Mouse (Mus musculus) adrenal gland, postnatal 4 days (tissue): Measurements from ENCODE around the gene Tmem52b. TPM values are rescaled to one million over a fixed set of nuclear protein-coding genes. Genes with fewer than 3 reads are reported as not detected.
"Not testable (repeated sequence)": the region's sequence is repeated elsewhere in the genome, so short reads cannot be mapped to it uniquely, and the experiment has no call there.

Source experiments
- DNase-seq, 2 experiments: peaks; one replicate each; pipeline ENCODE4 v3.0.0; 2021 to 2022; ENCODE audit warnings: low spot score in 2 of 2, mixed read lengths in 2 of 2
- long read RNA-seq, 2 experiments: library from polyadenylated mRNA; stranded (forward); transcript quantifications; one replicate each; pipeline ENCODE4 v2.0.0; 2021
- total RNA-seq, 2 experiments: library from RNA; stranded (reverse); gene quantifications; 2 replicates each; pipeline ENCODE4 v1.2.3; 2021

The Tmem52b gene
- 10 to 100 TPM in 1 of 2 experiments, under 1 TPM in 1; 0.96 to 31.1 TPM for total RNA-seq
- long read RNA-seq, experiment 1, result 0 reads
- long read RNA-seq, experiment 2, transcript Tmem52b-201 (5 exons, 2,877 nt), result major isoform, 31 of 43 reads
- long read RNA-seq, experiment 2, transcript Tmem52b-204 (4 exons, 1,001 nt), result minor isoform, 5 of 43 reads
- long read RNA-seq, experiment 2, partial matches to known transcripts, result 0 of 43 reads
- long read RNA-seq, experiment 2, other reads (novel, unspliced or antisense), result 6 of 43 reads

DNA sequence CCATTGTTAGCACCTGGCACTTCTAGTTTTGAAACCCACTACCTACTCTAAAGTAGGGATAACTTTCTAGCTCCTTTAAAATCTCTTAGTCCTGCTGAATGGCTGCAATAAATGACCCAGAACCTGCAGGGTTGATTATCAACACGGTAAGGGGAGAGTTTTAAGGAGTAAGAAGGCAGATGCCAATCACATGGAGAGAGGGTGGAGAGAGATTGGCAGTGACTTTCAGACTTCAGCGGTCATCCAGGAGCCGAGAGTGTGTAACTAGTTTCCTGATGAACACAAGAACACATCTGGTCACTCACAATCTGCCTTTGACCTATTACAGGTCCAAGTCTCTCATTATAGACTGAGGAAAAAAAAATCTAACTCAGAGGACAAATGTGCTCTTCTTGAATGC lies at the start of gene Tmem52b:
Gene Tmem52b (plus strand): TSS at position 189 of the 400 bp plus-strand sequence.
- no peak for DNase-seq

DNA sequence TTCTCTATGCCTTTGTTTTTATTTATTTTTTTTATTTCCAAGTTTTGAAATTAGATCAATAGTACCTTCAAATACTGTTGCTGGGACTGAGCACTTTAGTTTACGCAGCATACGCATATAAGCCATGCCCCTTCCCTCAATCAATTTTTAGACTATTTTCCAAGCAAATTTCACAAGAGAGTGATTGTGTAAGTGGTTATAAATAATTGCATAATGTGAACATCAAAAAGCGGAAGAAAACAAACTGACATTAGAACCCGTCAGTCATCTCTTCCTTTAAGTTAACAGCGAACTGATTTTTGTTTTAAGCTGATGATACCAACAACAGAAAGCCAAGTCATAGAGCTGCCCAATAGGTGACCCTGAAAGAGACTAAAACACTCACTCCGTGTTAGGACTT lies 41.0 kb upstream of the Tmem52b start:
- no peak for DNase-seq

DNA sequence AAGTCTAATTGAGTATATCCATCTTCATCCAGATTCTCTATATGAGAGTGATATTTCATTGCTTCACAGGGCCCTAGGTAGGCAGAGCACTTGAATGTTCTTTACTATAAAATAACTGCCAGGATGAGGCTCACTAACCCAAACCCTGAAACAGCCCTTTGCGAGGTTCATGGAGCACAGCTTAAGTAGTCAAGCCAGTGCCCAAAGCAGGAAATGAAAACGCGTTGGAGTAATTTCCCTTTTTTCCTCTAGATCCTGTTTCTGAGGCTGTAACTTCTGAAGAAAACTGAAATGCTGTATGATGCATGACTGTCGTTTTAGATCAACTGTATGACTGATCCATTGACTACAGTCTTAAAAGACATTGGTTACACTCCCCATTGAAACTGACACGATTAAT lies 39.7 kb upstream of the Tmem52b start:
- no peak for DNase-seq

DNA sequence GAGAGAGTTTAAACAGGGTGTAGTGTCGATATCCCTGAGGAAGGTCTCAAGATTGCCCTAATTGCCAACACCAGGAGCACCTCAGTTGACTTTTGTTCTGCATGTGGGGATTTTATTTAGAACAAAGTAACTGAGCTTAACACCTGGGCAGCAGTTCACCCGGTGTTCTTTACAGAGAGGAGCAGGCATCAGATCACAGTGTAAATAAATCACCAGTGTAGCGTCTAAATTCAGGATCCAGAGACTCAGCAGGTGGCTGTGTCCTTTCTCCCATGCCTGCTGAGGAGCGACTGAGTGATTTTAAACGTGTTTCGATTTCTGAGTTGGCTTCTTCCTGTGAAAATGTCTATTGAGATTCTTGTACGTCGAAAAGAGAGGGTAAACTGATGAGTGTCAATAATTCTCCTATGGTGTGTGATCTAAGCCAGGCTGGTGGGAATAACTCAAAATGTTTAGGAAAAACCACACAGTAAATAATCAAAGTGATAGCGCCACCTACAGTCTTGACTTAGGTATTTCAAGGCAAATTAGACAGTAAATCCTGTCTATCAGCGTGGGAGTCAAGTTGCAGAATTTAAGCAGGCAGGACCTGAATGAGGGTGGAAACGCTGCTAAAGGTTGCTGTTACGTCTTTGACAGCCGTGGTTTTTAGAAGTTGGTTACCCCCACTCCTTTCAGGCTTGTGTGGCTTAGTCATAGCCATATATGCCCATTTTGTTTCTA lies 35.8 kb upstream of the Tmem52b start:
- no peak for DNase-seq

DNA sequence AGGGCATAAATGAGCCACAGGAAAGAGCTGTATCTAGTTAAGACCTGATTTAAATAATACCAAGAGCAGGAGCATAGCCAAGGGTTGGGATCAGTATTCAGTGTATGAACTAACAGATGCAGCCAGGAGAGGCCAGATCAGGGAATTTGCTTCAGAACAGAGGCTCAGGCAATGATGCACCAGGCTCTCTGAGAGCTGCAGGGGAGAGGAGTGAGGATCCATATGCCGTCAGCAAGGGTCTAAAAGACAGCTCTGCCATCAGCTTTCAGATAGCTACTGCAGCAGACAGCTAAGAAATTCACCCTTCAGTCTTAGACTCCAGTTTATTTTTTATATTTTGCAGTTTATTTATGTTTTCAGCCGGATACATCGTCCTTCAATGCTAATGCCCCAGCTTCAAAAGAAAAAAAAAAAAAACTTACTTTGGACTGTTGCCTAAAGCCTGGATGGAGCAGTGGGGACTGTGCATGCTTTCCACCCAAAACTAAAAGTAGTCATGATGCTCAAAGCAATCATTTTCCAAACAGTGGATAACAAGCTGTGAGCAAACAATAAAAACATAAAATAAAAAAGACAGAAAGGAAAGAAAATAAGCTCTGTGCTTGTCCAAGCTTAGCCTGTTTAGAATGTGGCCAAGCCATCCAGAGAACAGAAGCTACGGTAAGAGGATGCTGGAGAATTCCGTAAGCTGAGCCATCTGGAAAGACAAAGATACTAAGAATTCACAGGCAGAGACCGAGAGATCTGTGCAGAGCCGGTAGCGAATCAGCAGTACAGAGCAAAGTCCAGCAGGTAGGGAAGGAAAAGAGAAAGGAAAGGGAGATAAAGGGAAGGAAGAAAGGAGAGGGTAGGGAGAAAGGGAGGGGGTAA lies 32.0 kb upstream of the Tmem52b start:
- DNase-seq, result no peak

DNA sequence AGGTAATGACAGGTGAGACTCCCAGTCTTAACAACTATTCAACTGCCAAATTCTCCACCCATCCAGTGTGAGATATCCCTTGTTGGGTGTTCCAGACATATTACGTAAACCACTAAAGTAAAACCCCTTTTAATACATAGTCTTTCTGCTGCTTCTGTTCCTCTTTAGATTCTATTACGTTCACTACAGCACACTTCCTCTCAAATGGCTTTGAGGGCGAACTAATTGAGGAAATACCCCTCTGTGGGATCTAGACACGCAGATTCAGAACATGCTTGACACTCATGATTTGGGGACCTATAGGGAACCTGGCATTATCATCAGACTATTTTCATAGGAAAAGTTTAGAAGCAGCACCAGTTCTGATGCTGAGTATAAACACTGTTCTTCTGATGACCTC lies 17.4 kb upstream of the Tmem52b start:
- no peak for DNase-seq

DNA sequence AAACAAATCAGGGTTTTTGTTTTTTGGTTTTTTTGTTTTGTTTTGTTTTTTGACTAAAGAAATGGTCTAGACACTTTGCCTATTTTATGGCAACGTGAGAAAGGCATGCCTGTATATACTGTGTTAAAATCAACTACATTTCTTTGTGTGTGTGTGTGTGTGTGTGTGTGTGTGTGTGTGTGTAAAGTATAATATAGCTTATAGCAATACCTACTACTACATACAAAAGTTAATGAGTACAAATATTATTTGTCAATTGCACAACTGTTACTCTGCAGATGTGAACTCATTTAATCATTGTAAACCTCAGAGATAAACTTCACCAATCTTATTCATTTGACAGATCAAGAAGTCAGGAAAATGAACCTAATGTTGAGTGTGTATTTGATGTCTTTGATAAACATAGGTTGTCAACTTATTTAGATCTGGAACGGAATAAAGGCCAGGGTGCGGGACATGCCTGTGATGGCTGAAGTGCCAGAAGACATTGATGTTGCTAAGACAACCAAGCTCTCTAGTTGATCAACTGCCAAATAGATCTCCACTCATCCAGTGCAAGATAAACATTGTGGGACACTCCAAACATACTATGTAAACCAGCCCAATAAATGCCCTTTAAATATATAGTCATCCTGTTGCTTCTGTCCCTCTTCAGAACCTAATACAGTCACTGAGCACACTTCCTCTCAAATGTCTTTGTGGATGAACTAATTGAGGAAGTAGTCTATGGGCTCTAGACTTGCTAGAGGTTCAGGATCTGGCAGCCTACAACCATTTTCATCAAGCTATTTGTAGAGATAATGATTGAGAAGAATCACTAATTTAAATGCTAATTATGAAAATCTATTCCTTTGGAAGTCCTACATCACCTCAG lies 14.8 kb upstream of the Tmem52b start:
- DNase-seq, result no peak

DNA sequence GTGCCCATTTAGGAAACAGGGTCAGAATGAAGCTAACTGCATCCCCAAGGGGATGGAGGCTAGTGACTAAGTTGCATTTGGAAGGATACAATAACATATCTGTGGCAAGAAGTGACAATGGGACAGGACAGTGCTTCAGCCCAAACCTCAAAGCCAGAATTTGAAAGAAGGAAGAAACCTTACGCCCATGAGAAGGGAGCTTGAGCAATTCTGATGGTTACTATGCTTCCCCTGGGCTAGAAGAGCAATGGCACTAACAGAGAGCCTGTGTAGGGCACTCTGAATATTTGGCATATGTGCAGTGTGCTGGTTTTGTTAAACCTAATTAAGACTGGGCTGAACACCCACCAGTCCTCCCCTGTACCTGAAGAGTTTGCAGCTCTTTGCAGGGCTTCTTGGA lies 12.8 kb upstream of the Tmem52b start:
- not testable (repeated sequence) for DNase-seq

DNA sequence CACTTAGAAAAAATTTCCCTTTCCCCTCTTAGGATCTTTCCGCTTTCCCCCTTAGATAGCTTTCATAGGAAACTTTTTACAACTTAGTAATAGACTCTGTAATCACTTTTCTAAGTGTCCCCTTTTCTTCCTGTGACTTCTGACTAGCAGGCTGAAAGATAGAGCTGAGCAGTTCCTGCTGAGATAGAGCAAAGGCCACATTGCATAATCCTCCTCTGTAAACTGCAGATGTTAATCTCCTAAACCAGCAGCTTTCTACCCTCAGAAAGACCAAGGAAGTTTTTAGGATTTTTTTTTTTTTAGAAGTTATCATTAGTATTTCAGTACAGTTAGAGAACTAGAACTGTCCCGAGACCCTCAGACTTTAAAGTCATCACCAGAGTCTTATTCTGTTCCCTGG lies 8.9 kb upstream of the Tmem52b start:
- DNase-seq, result no peak

DNA sequence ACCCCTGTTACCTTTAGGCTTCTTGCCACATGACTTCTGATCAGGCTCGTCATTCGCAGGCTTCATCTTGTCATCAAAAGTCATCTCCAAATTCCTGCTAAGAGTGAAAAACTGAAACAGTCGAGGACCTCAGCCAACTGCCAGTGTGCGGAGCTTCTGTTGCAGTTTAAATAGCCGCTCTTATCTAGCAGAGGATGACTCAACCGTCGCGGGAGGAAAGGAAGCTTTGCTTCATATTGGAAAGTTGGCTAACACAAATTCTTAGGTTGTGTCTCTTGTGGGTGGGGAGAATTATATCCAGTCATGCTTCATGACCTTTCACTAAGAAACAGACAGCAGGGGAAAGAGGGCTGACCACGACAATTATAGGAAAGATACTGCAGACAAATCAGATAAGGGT lies 5.3 kb upstream of the Tmem52b start, which contains the start of gene Olr1:
Gene Olr1 (minus strand): TSS at position 142 of the 400 bp plus-strand sequence.
- DNase-seq, result no peak

DNA sequence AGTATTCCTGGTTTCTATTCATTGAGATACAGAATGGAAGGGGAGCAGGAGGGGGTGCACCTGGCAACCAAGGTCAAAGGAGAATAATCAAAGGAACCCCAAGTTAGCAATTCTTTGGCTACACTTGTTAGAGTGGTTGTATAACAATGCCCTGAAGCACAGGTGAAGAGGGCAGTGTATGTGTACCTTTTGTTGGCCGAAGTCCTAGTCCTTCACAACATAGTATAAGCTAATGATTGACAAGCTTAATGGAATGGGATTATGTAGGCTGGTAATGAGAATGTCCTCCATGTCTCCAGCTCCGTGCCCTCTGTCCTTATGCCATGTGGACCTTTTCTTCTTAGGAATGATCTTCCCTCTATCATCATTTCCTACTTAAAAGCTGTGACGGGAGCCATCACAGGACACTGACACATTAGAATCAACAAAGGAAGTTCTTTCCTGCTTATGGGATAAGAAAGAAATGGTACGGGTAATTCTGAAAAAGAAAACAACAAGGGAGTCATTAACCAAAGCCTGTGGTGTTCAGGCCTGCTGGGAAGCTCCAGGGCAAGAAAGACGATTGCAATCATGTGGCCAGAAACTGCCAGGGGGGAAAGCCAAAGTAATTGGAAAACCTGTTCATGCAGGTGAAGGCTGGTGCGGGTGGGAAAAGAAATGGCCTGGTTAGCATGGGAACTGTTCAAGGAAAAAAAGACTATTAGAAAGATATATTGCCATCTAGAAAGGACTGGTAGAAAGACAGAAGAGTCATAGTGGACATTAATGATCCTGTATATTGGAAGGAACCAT lies 2.0 kb upstream of the Tmem52b start:
- no peak for DNase-seq

DNA sequence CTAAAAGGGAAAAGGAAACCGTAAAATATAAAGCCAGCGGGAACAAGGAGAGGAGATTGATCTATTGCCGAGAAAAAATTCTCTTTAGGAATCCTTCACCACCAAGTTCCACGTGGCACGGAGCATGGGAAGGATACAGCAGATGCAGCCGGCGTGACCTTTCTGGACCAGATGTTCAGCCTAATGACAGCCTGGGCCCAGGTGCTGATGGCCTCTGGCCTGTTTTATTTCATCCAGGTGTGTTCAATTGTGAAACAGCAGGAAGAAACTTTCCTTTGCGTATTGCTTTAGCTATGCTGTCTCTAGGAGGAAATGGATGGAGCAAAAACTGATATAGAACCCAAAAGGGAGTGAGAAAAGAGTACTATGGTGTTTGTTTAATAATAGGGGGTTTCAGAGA lies 513 bp downstream of the Tmem52b start:
- no peak for DNase-seq

DNA sequence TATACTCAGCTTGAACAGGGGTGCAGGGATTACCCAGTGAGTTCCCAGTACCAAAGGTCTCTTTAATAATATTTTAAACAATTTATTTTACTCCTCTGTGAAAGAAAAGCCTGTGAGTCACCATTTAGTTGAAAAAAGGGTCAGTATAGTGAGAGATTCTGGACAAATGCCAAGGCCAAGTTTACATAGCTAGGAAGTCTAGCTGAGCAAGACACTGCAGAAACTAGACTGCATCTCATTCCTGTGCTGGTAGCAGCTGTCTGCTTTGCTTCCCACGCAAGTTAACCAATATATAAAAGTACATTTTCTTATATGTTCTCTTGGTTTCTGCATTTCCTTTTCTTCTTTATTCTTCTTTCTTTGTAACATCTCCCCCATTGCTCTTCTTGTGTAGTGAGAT lies 1.1 kb downstream of the Tmem52b start:
- DNase-seq, result no peak

DNA sequence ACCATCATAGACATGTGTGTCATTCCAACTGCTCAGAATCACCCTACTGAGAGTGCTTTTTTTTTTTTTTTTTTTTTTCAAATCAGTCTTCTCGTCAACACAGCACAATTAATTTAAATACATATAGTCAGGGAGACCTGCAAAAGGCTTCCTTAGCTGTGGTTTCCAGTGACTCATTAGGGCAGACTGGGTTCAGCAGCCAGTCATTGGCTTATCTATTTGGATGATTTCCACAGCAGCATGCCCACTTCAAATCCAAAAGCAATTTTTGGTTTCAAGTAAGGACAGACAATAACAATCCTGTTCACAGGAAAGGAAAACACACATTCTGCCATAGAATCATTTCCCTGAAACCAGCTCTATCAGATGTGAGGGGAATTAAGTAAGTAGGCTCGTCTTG lies 2.0 kb downstream of the Tmem52b start:
- DNase-seq, result no peak

DNA sequence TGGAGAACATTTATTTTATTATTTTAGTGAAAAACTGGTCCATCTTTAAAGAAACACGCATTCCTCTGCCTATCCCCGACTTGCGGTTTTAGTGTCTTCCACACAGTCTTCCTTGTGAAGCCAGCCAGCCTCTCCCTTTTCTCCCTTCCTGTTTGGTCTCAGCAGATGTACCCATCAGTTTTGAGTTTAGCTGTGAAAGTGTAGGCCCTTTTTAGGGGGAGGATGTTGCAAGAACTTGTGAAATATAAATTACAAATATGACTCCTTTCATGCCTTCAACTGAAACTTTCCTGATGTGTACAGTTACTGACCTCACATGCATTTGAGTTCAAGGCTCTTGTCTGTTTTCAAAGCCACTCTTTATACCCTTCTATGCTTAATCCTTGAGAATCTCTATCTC lies 2.7 kb downstream of the Tmem52b start:
- DNase-seq, result no peak

DNA sequence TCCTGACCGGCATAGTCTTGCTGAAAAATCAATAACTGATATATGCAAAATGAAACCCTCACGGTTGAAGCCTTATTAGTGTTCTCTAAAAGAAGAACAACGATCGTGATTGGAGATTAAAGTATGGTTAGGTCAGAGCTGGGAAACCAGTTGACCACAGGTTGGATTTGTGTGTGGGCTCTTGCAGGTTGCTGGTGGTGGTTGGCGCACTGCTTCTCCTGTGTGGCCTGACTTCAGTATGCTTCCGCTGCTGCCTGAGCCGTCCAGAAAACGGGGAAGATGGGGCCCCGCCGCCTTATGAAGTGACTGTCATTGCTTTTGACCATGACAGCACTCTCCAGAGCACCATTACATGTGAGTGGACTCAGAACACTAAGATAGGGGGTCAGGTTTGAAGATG lies 4.0 kb downstream of the Tmem52b start:
- no peak for DNase-seq

DNA sequence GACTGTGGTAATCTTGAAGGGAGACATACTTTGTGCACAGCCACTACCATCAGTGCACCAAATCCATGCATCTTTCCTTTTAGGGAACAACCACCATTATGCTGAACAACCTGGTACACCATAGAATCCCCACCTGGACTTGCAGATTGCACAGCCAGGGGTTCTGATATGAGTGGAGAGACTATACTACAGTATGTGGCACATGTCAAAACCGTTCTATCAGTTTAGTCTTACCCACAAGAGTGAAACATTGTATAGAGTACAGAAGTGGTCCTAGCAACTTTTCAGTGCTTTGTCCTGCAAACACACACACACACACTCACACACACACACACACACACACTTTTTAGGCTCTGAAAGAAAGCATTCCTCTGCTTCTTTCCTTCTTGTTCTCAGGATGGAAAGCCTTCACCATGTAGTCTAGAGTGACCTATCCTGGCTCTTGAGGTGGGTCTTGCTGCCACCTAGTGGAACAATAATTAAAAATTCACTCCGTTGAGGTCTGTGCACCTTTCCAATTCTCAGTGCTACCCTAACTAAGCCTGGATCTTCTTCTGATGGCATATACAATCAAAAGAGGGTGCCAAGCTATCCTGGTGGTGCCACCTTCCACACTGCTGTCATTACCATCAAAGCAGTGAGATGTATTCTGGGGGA lies 5.5 kb downstream of the Tmem52b start:
- DNase-seq, result no peak

DNA sequence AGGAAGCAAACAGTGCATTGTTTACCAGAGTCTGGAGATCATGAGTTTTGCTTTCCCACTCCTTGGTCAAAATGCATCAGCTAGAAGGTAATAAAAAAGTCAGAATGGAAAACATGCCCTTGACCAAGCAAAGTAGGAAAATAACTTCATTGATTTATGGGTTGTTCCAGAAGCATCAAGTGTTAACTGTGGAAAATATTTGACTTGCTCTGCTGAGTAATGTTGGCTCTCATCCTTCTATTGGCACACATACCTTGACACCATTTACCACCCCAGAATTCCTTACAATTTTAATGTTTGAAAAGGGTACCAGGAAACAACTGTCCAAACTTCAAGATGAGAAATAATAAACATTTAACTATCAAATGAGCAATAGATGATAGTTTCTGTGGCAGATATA lies 13.7 kb downstream of the Tmem52b start:
- no peak for DNase-seq

DNA sequence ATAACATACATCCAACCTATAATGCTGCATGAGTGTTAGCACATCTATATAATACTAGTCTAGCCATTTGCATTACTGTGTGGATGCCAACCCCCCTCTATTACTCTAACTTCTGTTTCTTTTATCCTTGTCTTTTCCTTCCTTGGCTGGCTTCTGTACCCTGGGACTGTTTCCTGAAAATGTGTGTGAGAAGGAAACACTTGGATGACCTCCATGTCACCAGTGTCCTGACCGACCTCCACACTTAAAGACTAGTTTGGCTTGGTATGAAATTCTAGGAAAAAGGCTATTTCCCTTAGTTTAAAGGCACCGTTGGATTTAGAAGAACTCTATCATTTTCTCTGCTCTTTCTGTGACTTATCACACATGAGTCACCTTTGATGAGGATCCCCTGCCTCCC lies 15.1 kb downstream of the Tmem52b start:
- DNase-seq, result no peak

DNA sequence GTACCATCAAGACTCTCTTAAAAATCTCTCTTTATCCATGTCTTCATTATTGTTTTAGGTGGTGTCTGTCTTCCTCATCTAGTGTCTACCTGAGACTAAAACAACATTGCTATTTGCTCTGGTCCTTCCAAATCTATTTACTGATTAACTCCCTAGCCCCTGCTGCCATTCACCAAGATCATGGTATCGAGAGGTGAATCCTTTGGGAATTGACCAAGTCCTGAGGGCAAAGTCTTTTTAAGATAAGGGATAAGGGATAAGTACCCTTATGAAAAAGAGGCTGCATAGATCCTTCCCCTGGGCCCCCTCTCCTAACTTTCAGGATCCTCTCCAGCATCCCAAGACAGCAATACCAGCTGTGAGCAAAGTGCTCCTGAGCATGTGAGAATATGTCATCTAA lies 17.2 kb downstream of the Tmem52b start:
- DNase-seq, result no peak
